Mouse (Mus musculus): Measurements from ENCODE around the gene Tssk2.

The Tssk2 gene

DNA sequence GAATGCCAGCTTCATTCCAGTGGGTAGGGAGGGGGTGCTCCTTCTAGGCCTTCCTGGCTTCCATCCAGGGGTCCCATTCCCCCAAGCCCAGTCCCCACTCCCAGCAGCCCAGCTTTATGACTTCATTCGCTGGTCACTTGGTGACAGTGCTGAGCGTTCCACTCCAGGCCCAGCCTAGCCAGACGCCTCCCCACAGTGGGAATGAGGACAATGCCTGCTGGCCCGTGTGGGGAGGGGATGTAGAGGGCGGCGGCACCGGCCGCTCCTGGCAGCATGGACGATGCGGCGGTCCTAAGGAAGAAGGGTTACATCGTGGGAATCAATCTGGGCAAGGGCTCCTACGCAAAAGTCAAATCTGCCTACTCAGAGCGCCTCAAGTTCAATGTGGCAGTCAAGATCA is at the start of gene Tssk2, which contains the start of gene Dgcr2:
Gene Tssk2 (plus strand): TSS at position 176 of the 400 bp plus-strand sequence.
Gene Dgcr2 (minus strand): TSS at position 101 of the 400 bp plus-strand sequence.
- no peak for DNase-seq (ENCODE audit: low read depth, low spot score)

DNA sequence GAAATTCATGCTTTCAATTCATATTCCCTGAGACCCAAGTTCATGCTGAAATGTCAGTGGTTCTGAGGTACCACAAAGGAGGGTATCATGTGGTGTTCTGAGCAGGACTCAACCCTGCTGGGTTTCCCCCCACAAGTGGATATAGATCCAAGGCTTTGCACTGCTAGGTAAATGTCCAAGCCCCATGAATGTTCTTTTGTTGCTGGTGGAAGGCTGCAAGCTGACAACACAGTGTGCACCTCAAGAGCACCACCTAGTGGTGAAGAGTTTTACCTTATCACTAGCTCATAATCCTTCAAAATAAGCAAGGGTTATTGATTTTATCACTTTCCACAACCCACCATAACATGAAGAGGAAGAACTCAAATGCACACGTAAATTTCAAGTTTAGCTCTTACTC is 49.5 kb upstream of the Tssk2 start:
- DNase-seq (ENCODE audit: low read depth, low spot score), result peak; percentile 88

DNA sequence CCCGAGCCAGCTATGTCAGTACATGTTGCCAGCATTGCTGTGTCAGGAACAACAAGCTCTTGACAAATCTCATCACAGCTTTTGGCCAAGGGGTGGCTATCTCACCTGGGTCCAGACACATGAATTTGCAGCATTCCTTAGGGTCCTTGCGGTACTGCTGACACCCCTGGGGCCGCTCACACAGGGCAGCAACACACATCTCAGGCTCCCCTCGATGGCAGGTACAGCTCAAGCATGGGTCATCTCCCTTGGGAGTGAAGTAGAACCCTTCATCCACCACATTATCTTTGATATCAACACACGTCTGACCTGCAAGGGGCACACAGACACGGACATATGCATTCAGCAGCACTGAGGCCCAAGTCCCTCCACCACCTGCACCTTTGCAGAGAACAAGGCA is 49.0 kb upstream of the Tssk2 start:
- DNase-seq (ENCODE audit: low read depth, low spot score), result no peak

DNA sequence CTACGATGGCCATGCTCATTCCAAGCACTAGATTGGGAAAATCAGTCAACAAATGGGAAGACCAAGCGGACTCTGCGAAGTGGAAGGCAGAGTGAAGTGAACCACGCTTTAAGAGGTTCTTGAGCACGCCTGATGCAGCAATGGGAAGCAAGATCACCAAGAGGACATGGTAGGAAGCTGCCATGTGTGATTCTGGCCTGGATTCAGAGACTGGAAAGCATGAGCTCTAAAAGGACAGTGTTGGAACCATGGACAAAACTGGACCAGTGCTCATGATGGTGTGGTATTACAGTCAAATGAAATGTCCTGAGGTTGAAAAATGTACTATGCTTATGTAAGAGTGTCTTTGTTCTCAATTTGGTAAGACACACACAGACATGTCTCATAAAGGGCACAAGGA is 47.1 kb upstream of the Tssk2 start:
- DNase-seq (ENCODE audit: low read depth, low spot score), result no peak

DNA sequence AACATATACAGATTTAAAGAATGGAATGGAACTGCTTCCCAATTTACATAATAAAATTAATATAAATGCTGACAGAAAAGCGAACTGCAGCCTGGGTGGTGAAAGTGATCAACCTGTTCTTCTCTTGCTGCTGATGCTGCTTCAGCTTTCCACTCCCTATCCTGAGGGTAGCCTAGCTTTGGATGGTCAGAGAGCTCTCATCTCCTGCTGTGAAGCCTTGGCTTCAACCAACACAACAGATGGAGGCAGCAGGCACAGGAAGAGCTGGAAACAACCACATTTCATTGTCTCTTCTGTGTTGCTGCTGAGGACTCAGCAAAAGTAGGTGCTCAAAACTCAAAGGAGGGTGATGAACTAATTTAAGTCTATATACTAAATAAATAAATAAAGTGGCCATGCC is 46.6 kb upstream of the Tssk2 start:
- no peak for DNase-seq (ENCODE audit: low read depth, low spot score)

DNA sequence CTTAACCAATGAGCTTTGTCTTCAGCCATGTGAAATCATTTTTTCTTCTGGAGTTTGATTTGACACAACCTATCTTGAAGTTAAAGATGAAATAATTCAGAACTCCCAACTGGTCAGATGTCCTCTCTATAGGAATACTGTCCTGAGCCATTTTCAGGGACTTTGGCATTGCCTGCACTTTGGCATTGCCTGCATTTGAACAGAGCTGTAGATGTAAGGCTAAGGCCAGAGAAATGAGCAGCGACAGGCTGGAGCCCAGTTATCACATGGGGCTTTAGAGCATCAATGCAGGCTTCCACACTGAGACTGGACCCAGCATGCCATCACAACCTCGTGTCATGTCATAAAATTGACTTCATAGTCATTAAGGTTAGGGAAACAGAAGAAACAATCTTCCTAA is 45.2 kb upstream of the Tssk2 start:
- no peak for DNase-seq (ENCODE audit: low read depth, low spot score)

DNA sequence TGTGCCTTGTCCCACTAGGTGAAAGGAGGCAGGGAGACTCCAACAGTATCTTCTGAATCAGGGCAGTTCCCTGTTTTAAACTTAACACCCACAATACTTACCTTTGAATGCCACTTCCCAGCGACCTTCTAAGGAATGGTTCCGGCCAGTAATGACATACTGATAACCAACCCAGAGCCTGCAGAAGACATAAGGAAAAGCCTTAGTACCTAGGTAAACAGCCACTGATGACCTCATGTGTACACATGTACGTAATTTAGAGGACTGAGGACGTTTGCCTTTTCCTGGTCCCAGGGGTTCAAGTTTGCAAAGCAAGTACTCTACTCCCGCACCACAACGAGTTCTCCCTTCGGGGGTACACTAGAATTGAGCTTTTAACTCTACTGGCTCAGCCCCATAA is 41.3 kb upstream of the Tssk2 start:
- no peak for DNase-seq (ENCODE audit: low read depth, low spot score)

DNA sequence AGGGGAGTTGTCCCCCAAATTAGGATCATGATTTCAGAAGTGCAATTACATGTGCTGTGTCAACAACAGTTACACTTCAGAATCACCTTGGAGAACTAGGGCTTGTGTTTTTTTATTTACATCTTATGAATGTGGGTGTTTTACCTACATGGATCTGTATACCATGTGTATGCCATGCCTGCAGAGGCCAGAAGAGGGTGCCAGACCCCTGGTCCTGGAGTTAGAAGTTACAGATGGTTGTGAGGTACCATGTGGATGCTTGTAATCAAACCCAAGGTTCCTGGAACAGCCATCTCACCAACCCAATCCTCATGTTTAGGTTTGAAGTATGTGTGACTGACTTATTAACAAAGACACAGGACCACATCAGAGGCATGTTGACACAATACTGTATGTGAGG is 39.8 kb upstream of the Tssk2 start:
- DNase-seq (ENCODE audit: low read depth, low spot score), result peak; percentile 69

DNA sequence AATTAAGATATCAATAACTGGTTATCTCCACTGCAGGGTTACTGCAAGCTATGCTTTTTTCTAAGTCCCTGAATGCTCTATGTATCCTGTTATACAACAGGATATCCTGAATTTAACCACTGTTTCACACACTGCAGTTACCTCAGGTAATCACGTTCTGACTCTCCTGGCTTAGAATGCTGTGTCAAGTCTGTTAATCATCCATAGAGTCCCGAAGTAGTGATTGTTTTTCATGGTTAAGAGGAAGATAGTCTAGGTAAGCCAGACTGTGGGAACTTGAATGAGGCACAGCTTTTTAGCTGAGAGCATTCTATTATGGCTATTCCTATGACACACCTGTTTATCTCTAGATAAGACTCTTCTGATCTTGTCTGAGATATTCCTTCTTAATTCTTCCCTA is 33.1 kb upstream of the Tssk2 start:
- no peak for DNase-seq (ENCODE audit: low read depth, low spot score)

DNA sequence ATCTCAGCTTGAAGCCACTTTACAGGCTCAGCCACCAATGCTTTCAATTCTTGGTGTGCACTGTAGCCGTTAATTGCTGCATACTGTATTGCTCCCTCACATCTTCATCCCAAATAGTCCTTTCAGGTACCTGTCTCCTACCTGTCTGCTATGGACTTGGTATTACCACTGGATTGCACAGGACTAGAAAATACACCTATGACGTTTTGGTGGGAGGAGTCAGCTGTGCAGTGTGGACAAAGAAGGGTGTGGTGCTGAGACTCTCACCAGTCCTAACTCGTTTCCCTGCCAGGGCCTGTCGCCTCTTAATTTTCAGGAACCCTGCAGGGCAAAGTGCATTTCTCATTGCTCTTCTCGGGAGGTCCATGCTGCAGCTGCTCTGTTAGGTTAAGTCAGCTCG is 32.7 kb upstream of the Tssk2 start:
- no peak for DNase-seq (ENCODE audit: low read depth, low spot score)

DNA sequence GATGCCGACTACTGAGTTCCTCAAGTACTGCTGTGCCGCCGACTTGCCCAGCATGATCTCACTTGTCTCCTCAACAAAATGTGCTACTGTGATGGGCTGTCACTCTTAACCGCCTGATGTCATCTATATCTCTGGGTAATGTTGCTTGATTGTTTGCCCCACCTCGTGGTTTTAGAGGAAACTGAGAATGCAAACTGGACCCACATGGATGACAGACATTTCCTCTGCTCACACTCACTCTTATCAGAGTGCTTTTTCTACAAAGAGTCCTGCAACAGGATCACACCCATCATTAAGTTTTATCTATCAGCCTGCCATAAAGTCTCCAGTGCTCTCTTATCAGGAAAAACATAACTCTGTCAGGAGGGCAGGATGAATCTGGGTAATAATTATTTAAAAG is 27.2 kb upstream of the Tssk2 start:
- DNase-seq (ENCODE audit: low read depth, low spot score), result no peak

DNA sequence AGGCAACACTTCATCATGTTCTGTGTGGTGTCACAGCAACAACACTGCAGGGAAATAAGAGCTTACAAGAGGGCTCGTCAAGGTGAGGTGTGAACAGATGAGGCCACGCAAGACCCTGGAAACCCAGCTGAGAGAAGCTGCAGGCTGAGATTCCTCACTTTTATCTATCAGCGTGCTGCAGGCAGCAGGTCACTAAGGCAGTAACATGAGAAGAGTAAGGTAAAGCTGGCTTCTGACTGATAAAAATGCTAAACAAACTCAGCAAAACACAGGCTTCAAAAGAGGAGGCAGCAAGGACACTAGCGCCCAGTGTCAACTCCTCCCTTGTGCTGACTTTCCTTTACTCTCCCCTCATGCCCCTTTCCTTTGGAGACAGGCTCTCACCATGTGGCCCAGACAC is 25.4 kb upstream of the Tssk2 start:
- no peak for DNase-seq (ENCODE audit: low read depth, low spot score)

DNA sequence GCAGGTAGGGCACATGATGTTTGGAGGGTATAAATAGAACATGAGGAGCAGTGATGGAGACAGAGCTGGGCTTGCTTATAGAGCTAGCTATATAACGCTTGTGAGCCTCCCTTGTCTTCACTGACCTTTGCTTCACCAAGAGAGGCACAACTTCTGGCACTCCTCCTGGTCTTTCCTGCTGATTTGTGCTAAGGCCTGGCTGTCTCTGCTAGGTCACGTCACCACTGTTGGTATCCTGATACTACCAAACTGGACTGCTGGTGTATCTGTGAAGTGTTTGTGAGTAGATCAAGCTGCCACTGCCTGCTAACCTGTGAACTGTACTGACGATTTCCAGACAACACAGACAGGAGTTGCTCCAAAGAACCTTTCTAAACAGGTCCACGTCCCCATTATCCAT is 23.3 kb upstream of the Tssk2 start:
- no peak for DNase-seq (ENCODE audit: low read depth, low spot score)

DNA sequence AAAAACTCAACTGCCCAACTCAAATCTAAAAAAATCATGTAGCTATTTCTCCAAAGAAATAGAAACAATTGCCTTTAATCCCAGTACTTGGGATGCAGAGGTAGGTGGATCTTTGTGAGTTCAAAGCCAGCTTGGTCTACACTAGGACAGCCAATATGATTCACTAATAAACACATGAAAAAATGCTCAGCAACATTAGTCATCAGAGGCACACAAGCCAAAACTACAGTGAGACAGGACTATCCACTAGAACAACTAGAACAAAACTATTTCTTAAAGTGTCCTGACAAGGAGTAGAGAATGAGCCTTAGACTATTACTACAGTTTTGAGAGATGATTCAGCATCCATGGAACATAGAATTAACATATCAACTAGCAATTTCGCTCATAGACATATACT is 22.3 kb upstream of the Tssk2 start:
- peak; percentile 74 for DNase-seq (ENCODE audit: low read depth, low spot score)

DNA sequence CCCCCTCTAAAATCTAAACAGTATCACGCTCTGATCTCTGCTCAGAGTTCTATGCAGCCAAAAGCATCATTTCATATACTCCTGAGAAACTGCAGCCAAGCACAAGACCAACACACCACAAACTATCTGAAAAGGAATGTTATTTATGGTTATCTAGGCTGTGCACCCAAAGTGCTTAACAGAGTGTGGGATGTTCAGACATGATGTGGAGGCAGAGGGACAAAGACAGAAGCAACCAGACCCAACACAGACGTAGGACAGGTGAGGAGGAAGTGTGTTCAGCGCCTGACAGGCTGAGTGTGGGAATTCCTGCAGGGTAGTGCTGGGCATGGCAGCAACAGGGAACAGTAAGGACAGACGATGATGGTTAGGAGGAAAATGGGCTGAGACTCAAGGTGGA is 18.9 kb upstream of the Tssk2 start:
- DNase-seq (ENCODE audit: low read depth, low spot score), result no peak

DNA sequence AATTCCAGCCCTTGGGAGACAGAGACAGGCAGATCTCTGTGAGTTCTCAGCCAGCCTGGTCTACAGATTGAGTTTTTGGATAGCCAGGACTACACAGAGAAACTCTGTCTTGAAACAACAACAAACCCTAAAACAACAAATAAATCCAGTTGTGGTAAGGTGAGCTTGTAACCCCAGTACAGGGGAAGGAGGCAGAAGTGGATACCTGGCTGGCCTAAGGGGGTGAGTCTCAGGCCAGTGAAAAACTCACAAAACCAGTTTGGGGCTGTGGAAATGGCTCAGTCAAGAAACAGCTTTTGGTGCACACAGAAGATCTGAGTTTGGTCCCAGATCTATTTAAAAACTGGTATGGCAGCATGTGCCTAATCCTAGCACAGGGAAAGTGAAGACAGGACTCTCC is 16.2 kb upstream of the Tssk2 start:
- no peak for DNase-seq (ENCODE audit: low read depth, low spot score)

DNA sequence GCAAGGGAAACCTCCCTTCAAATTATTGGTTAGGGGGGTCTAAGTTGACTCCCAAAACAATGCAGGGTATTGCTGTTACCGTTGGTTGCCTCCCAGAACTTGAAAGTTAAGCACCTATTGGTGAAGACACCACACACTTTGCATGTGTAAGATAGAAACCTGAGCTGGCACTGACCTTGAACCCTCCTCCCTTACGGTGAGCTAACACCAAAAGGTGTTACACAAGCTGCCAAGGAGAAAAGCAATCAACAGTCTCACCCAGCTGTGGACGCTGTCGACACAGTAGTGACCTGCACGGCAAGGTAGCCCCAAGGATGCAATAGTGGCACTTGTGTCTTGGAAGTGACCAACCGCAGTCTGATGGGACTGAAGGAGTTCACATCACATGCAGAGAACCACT is 14.3 kb upstream of the Tssk2 start:
- DNase-seq (ENCODE audit: low read depth, low spot score), result no peak

DNA sequence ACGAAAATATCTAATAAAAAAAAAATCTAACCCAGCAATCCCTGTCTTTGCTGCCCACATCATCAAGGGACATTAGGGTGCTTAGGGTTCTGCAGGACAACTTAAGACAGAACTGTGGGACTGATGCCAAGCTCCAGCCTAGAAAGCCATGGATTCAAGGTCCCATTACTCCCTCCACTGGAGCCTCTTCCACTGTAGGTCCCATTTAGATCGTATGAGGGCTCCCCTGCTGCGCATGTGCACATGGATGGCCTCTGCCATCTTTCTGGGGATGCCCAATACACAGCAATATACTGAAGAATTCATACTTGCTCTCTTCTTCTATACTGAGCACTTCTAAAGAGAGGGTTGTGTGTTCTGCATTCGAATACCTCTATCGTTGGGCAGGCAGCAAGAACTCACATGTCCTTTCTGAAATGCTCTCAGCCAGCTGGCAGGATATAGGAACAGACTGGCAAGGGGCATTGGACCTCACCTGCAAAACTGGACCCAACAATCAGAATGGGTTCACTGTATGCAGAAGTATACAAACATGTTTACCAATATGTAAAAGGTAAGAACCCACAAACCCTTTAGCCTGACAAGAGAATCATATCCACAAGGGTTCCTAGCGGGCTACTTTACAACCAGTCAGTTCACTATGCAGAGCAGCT is 8.6 kb upstream of the Tssk2 start:
- no peak for DNase-seq (ENCODE audit: low read depth, low spot score)

DNA sequence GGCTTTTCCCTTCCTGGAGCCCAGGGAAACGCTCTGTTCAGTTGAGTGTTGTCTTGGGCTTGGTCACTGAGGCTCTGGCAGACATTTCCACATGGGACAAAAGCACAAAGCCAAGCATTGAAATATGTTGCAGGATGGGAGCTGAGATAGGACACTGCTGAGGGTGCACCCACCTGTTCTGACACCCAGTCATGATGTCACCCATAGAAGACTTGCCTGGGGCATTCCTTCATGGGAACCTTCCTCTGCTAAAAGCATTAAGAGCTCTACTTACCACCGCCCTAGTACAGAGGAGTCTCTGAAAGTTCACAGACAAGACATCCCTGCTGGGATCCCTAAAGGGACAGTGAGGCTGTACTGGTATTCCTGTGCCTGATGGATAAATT is 8.1 kb upstream of the Tssk2 start:
- DNase-seq (ENCODE audit: low read depth, low spot score), result no peak

DNA sequence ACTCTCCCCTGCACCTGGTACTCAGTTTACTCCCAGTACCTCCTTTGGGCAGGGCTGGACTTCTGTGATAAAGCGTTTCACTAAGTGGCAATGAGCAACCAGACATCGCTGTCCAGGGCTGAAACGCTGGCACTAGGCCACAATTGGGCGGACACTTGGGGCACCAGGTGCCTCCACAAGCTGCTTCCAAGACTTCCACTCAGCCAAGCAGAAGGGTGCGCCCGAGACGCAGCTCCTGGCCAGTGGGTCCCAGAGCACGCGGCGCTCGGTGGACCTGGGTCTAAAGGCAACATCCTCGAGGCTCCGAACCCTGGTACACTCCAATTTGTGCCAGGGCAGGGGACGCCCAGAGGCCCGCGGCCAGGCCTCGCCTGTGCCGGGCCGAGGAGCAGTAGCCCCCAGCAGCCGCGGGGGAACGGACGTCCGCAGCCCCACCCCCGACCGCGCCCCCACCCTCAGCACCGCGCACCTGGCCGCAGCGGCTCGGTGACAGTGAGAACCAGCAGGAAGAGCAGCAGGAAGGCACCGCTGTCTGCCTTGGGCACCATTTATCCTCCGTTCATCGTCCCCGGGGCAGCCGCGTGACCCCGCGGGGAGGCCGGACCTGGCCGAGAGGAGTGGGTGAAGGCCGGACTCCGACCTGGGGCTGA is 7.4 kb upstream of the Tssk2 start:
- DNase-seq (ENCODE audit: low read depth, low spot score), result peak; percentile 94

DNA sequence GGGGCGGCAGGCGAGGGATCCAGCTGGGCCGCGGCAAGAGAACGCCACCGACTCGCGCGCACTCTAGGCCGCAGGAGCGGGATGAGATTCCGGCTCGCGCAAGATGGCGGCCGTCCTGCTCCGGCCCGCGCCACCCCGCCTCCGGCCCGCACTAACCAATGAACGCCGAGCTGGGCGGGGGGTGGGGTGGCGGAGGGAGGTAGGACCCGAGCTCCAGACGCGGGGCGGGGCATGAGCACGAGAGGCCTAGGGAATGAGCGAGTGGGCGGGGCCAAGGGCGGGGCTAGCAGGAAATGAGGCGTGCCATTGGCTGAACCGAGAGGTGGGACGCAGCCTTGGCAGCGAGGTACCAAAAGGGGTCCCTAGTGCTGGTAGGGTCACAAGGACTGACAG is 6.9 kb upstream of the Tssk2 start, which contains the start of gene Gm20518:
Gene Gm20518 (minus strand): TSS at position 105 of the 393 bp plus-strand sequence.
- peak; percentile 99 for DNase-seq (ENCODE audit: low read depth, low spot score)

DNA sequence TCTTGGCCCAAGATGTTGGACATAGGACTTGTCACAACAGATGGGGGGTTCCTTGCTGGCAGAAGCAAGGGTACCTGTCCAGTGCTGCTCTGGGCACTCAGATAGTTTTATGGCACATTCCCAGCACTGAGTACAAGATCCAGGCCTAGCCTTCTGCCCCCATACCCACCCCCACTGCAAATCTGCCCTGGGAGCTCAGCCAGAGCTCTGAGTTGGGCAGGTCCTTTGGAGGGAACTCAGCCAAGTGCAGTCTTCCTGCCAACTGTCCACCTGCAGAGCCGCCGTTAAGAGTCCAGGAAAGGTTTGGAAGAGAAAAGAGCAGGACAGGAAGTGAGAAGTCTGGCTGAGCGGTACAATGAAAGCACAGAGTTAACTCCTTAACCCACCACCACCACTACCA is 5.8 kb upstream of the Tssk2 start:
- DNase-seq (ENCODE audit: low read depth, low spot score), result no peak

DNA sequence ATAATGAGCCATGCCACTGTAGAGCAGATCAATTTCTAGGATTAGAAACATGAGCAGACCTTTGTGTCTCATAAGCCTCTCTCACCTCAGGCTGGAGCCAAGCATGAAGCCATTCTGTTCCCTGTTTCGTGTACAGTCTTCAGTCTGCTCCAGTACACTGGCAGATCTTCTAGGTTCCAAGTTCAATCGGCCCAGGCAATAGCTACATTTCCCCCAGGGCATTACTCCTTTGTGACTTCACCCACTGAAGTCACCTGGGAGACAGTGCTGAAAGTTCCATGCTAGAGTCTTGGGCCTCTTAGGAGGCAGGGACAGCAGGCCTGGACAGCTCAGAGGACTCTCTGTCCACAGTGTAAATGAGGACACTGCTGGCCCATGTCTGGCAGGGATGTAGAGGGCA is 4.5 kb upstream of the Tssk2 start, which contains the start of gene Tssk1:
Gene Tssk1 (plus strand): TSS at position 301 of the 400 bp plus-strand sequence.
- no peak for DNase-seq (ENCODE audit: low read depth, low spot score)

DNA sequence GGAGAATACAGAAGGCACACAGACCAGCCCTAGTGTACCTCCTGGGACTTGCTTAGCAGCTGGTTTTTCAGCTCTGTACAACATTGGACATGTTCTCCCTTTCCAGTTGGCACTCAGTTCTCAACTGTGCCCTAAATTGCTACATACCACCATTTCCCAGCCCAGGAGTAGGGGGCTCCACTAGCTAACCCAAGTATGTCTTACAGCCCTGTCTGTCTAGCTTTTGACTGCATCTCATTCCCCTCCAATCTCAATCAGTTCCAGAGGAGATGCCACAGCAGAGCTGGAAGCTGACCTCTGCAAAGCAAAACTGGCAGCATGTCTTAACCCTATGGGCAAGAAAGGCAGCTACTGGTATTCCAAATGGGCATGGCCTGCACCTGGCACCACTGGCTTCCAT is 2.3 kb upstream of the Tssk2 start:
- no peak for DNase-seq (ENCODE audit: low read depth, low spot score)
